Mouse (Mus musculus) kidney, adult 2 months (tissue): ENCODE measurements around the gene Opn4. TPM values are rescaled to one million over a fixed set of nuclear protein-coding genes. Genes with fewer than 3 reads are reported as not detected.

Source experiments
- DNase-seq: peaks from one replicate; pipeline ENCODE4 v3.0.0; 2021
- H3K27ac ChIP-seq: fragments of 200-500 bp; 2 replicates; pipeline ENCODE4 v1.5.1; 2012; ENCODE audit warnings: low read depth, low read length, control low read depth, inconsistent platforms; ENCODE audit not compliant: insufficient read depth
- H3K27me3 ChIP-seq: fragments of 200-500 bp; replicated peaks from 2 replicates; pipeline ENCODE4 v1.6.1; 2012; ENCODE audit warnings: mild to moderate bottlenecking, moderate library complexity, low read length, inconsistent platforms; ENCODE audit not compliant: control insufficient read depth, insufficient read depth
- H3K36me3 ChIP-seq: fragments of 200-500 bp; 2 replicates; pipeline ENCODE4 v1.6.1; 2012; ENCODE audit warnings: mild to moderate bottlenecking, moderate library complexity, low read length, inconsistent platforms; ENCODE audit not compliant: control insufficient read depth, insufficient read depth
- H3K4me1 ChIP-seq: fragments of 200-500 bp; 2 replicates; pipeline ENCODE4 v1.6.1; 2011; ENCODE audit warnings: low read length; ENCODE audit not compliant: control insufficient read depth, insufficient read depth
- H3K4me3 ChIP-seq: fragments of 200-500 bp; 2 replicates; pipeline ENCODE4 v1.5.1; 2011; ENCODE audit warnings: mild to moderate bottlenecking, low read depth, low read length, control low read depth; ENCODE audit not compliant: insufficient read depth
- CTCF ChIP-seq: fragments of 200-500 bp; conservative IDR thresholded peaks from 2 replicates; pipeline ENCODE4 v1.5.1; 2011; ENCODE audit warnings: low read depth, mild to moderate bottlenecking, control low read depth, low read length, moderate library complexity, mixed read lengths; ENCODE audit not compliant: insufficient read depth, insufficient read length
- POLR2A ChIP-seq: fragments of 200-500 bp; IDR thresholded peaks from one replicate; pipeline ENCODE4 v1.6.1; 2011; ENCODE audit warnings: low read depth, low read length, control low read depth
- WGBS: fragments of 180-500 bp; shearing (Covaris S2); methylation state at CpG from one replicate; pipeline ENCODE4 v1.1.7; 2018; 5-methylcytosine and 5-hydroxymethylcytosine counted together
- polyA plus RNA-seq: library from polyadenylated mRNA; depleted of rRNA; stranded (reverse); fragments of >200 nt; gene quantifications from 2 replicates; pipeline ENCODE4 v1.2.3, GENCODE M21; 2012

Gene Opn4
- polyA plus RNA-seq, 1 experiment, result not detected

GRCm38 (mm10) chr14:34569534-34570194 is 30.3 kb downstream of the Opn4 start:
- Histone ChIP-seq H3K27ac (no peak overlapping the region), H3K36me3 (no peaks in the 10 kb centered on the region), H3K4me1 (no peaks in the 10 kb centered on the region), H3K4me3 (peak overlapping the region; percentile 28; the same call in 1 of the 2 replicates), H3K27me3 (no peaks in the 10 kb centered on the region)
- DNase-seq, result no peak
- WGBS, result 36% methylated on average over 27 of the region's 27 CpGs
- TF ChIP-seq CTCF (no peak), POLR2A (no peak)

DNA sequence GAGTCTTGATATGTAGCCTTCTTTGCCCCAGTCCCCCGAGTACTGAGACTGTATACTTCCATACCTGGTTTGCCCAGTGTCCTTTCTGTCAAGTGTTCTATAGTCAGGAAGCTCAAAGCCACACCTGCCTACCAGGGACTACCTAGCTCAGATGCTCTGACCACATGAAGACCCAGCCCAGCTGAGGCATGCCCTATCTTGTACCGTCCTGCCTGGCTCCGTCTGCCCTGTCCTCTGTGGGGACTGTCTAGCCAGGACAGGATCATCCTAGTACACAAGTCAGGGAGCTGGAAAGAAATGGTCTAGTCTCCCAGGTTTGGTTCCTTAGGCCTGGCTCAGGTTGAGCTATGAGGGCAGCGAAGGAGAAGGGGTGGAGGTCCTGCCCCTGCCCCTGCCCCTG is 31.3 kb downstream of the Opn4 start:
- Histone ChIP-seq H3K27ac (no peak overlapping the region), H3K4me1 (no peaks in the 10 kb centered on the region), H3K4me3 (no peak overlapping the region), H3K36me3 (no peaks in the 10 kb centered on the region), H3K27me3 (no peaks in the 10 kb centered on the region)
- WGBS, result 80% methylated on average over 4 of the region's 4 CpGs
- TF ChIP-seq POLR2A (no peak), CTCF (no peak)
- no peak for DNase-seq

GRCm38 (mm10) chr14:34567697-34568096 is 32.2 kb downstream of the Opn4 start:
- no peak for DNase-seq
- H3K27ac ChIP-seq, result no peak overlapping the region
- WGBS, result 72% methylated on average over 5 of the region's 5 CpGs
- no peaks in the 10 kb centered on the region for H3K27me3 ChIP-seq
- no peak for TF ChIP-seq POLR2A
- TF ChIP-seq CTCF, result no peak
- H3K4me1 ChIP-seq, result no peaks in the 10 kb centered on the region
- H3K36me3 ChIP-seq, result no peaks in the 10 kb centered on the region
- H3K4me3 ChIP-seq, result no peak overlapping the region

GRCm38 (mm10) chr14:34566530-34566929 is 33.4 kb downstream of the Opn4 start:
- H3K27me3 ChIP-seq, result no peaks in the 10 kb centered on the region

GRCm38 (mm10) chr14:34565711-34566110 is 34.2 kb downstream of the Opn4 start:
- Histone ChIP-seq H3K4me1 (no peaks in the 10 kb centered on the region), H3K4me3 (no peak overlapping the region), H3K27me3 (no peaks in the 10 kb centered on the region), H3K36me3 (no peaks in the 10 kb centered on the region), H3K27ac (no peak overlapping the region)
- WGBS, result 63% methylated on average over 17 of the region's 17 CpGs
- peak; percentile 44 for DNase-seq
- TF ChIP-seq POLR2A (no peak), CTCF (no peak)

More at GRCm38 (mm10) chr14:34566530-34566929, 33.4 kb downstream of the Opn4 start:
- no peak for DNase-seq
- Histone ChIP-seq H3K4me1 (no peaks in the 10 kb centered on the region), H3K27ac (no peak overlapping the region), H3K4me3 (no peak overlapping the region), H3K36me3 (no peaks in the 10 kb centered on the region)
- TF ChIP-seq CTCF, result no peak
- no peak for TF ChIP-seq POLR2A
- WGBS, result 97% methylated on average over 7 of the region's 7 CpGs

GRCm38 (mm10) chr14:34564646-34565045 is 35.3 kb downstream of the Opn4 start:
- H3K36me3 ChIP-seq, result no peaks in the 10 kb centered on the region
- DNase-seq, result no peak
- no peak for TF ChIP-seq POLR2A
- TF ChIP-seq CTCF, result no peak
- no peaks in the 10 kb centered on the region for H3K27me3 ChIP-seq
- H3K4me1 ChIP-seq, result no peaks in the 10 kb centered on the region
- no peak overlapping the region for H3K4me3 ChIP-seq
- 75% methylated on average over 5 of the region's 5 CpGs for WGBS
- no peak overlapping the region for H3K27ac ChIP-seq

GRCm38 (mm10) chr14:34562393-34562792 is 37.5 kb downstream of the Opn4 start:
- WGBS, result 20% methylated on average over 2 of the region's 2 CpGs
- no peak overlapping the region for H3K4me3 ChIP-seq
- H3K27me3 ChIP-seq, result no peaks in the 10 kb centered on the region
- no peaks in the 10 kb centered on the region for H3K36me3 ChIP-seq
- H3K4me1 ChIP-seq, result no peaks in the 10 kb centered on the region
- no peak overlapping the region for H3K27ac ChIP-seq
- no peak for DNase-seq
- TF ChIP-seq CTCF, result no peak
- no peak for TF ChIP-seq POLR2A

DNA sequence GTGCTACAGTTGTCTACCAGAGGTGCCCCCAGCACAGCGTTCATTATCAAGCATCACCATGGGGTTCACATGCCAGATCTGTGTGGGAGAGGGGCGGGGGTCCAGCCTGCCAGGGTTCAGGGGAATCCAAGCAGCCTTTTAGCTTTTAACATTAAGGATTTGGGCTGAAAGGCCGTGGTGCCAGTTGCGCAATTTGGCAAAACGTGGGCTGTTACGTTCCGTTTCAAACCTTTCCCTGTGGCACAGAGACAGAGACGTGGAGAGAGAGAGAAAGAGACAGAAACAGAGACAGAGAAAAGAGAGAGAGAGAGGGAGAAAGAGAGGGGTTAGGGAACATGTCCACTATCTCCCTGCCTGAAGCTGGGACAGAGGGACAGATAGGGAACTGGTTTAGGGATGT is 38.3 kb downstream of the Opn4 start:
- 93% methylated on average over 8 of the region's 8 CpGs for WGBS
- Histone ChIP-seq H3K4me3 (no peak overlapping the region), H3K4me1 (no peaks in the 10 kb centered on the region), H3K27me3 (no peaks in the 10 kb centered on the region), H3K36me3 (no peaks in the 10 kb centered on the region), H3K27ac (no peak overlapping the region)
- TF ChIP-seq POLR2A (no peak), CTCF (no peak)
- no peak for DNase-seq
